Mouse (Mus musculus) erythroblast, embryonic 14.5 days (primary cell): ENCODE measurements around the gene Lrrc25.

Experiments used
- GATA1 ChIP-seq: IDR thresholded peaks from 2 replicates; pipeline ENCODE4 v1.6.1; 2012; ENCODE audit warnings: low read length, inconsistent platforms, mixed read lengths
- TAL1 ChIP-seq: IDR thresholded peaks from 3 replicates; pipeline ENCODE4 v1.6.1; 2012; ENCODE audit warnings: low read length, inconsistent platforms, mixed read lengths

DNA sequence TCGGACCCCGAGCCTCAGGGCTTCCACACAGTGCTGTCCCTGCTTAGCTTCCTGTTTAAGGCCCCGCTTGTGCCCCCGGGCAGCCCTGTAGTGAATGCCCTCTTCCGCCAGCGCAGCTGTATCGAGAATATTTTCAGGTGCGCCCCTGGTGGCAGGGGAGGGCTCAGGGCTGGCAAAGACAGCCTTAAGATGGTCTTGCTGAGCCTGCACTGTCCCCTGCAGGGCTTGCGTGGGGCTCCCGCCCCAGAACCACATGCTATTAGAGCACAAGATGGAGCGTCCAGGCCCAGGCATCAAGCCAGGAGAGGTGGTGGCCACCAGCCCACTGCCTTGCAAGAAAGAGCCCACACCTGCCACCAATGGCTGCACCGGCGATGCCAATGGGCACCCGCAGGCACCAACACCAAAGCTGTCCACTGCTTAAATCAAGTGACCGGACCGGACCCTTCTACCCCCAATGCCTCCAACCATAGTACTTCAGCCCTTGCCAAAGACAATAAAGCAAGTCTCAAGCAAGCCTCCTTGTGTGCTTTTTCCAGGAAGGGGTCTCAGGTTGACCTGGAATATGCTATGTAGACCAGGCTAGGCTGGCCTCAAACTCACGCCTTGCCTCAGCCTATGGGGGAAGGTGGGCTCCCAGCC, 19.1 kb upstream of the Lrrc25 start:
- TF ChIP-seq TAL1 (no peak), GATA1 (no peak)
